Mouse (Mus musculus) common myeloid progenitor, adult 5-6 weeks (primary cell): ENCODE measurements around the gene Palld. TPM values are rescaled to one million over a fixed set of nuclear protein-coding genes. Genes with fewer than 3 reads are reported as not detected.

Source experiments
- ATAC-seq: replicated peaks from 2 replicates; pipeline ENCODE4 v1.8.0; 2016; ENCODE audit warnings: low read depth, mild to moderate bottlenecking, moderate TSS enrichment, inconsistent platforms; ENCODE audit not compliant: poor library complexity, severe bottlenecking
- total RNA-seq: library from RNA; stranded (forward); fragments of 200-1000, 187-1606 nt; gene quantifications from 2 replicates; pipeline ENCODE4 v1.2.3, GENCODE M21; 2017

Palld gene
- total RNA-seq, 1 experiment from 2014 or later: 0.46 TPM

- peak; percentile 58 for ATAC-seq
Measured at GRCm38 (mm10) chr8:61736117-61736516, 166.4 kb downstream of the Palld start.

GRCm38 (mm10) chr8:61734164-61734563 lies 168.3 kb downstream of the Palld start:
- no peak for ATAC-seq

DNA sequence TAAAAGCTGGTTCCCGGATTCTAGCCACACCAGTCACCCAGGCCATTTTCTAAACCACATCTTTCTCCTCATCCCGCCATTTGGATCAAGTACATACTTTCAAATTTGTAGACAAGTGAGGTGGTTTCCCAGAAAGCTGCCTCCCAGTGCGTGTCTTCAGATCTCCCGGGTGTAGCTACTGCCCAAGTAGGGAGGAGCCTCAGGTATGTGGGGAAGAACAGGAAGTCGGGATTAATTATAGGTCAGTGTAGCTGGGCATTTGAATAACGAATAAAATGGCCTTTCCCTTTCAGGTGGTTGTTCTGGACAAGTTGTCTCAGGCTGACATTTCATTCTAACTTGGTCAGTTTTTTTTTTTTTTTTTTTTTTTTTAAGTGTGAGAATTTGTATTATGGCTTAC lies 170.3 kb downstream of the Palld start:
- ATAC-seq: no peak

DNA sequence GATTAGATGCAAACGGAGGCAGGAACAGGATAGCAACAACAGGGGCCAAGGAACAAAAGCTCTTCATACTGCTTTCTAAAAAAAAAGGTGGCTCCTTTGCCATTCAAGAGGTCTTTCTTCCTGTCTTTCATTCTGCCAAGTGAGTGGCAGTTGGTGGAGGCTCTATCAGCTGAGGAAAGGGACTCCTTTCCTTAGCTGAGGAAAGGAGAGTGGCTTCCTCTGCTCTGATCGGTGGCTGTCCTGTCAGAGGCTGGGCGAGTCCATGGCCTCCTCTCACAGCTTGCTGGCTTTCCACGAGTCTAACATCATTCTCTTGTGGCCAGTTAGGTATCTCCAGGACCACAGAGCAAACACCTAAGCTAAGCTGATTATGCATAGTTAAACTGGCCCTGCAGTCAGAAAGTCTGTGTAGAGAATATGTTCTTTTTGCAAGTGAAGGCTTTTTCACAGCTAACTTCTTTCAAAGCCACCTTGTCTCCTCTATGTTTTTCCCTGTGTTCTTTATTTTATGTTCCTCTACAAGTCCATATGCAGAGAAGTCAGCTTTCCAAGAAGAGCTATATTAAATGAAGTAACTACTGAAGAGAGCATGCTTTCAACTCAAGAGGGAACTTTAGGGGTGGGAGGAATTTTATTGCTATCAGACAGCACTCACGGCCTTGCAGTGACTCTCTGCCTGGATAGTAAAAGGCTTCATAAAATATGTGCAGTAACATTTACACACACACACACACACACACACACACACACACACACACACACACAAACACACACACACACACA lies 171.0 kb downstream of the Palld start:
- peak; percentile 61; the same call in 1 of the 2 replicates for ATAC-seq

DNA sequence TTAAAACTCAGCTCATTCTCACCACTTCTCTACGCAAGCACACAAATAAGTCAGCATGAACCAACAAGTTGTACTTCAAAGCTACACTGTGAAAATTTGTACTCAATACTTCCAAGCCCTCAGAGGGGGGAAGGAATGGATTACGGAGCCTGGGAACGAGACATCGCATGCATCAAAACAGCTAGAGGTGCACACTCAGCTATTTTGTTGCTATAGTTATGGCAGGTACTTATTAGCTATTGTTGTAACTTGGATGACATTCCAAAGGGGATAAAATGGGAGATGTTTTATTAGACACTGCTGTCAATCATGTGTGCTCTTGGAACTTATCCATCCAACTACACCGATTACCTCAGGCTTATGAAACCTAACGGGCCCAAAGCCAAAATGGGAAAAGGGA lies 171.8 kb downstream of the Palld start:
- no peak for ATAC-seq

GRCm38 (mm10) chr8:61725306-61726017 lies 177.0 kb downstream of the Palld start:
- no peak for ATAC-seq

DNA sequence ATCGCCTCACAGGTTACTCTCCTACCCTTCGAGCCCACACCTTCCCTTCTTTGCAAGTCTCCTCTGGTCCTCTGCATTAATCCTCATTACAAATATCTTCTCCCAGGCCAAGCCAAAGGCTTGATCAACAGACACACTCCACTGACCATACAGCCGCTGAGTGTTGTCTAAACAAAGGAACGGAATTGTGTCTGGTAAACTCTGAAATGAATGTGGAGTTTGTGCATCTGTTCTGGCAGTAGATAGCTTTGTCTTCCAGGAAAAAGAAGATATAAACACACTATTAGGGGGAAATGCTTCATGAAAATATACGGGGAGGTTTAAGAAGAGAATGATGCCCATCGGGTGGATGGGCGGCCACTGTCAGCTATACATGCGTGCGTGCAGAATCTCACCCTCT lies 180.3 kb downstream of the Palld start:
- ATAC-seq: no peak

DNA sequence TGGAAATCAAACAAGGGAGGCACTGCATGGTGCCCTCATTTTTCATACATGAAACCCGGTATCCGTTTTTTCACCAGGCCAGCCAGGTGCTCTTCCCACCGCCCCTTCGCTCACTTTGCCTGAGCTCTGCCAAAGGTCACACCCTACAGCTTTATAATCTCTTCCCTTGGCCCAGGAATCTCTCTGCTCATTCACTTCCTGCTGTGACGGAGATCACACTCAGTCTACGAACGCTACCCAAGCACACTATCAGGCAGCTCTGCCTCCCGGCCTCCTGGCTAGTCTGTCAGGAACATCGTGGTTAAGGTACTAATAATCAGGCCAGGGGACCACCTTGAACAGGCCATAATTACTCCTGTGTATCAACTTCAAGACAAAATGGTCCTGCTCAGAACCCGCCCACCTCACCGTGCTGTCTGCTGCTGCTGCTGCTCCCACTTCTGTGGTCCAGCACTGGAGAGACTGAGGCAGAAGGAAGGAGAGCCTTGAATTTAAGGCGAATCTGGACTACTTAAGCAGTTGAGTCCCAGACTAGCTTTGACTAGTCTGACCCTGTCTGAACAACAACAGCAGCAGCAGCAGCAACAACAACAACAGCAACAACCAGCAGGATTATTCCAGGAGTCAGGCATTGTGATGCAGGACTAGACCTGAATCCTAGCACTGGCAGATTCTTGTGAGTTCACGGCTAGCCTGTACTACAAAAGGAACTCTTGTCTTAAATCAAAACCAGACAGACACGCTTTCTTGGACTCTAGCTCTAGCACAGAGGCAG lies 187.0 kb downstream of the Palld start:
- no peak for ATAC-seq

- ATAC-seq: no peak
Measured at GRCm38 (mm10) chr8:61714293-61714831, 188.1 kb downstream of the Palld start.

DNA sequence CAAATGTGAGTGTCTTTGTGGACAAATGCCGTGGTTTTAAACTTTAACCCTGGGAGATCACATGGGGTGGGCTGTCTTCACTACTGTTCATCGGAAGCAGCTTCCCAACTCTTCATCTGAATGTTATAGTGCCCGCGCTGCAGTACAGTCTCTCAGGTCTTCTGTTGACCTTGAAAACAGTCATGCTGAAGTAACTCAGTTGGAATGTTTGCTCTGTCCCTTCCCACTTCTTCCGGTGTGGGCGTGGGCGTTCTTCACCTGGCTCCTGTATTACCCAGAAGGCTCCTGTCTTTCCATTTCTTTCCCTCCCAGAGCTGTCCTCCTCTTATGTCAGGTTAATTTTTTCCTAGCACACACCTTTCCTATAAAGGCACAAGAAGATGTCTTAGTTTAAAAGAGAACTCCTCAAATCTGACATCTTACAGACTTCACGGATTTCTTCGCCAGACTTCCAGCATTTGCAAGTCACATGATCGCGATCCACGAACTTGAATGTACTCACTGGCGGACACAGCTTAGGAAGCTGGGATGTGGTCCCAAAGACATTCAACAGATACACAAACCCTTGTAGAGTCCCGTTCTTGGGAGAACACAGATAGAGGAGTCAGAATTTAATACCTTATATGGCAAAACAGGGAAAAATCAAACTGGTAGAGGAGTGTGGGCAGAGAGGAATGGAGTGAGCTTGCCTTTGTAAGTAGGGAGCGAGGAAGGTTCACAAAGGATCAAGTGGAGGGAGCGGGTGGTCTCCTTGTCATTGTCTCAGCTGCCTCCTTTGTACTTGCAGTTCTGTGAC lies 189.1 kb downstream of the Palld start:
- no peak for ATAC-seq

- ATAC-seq: no peak
Measured at GRCm38 (mm10) chr8:61712426-61712825, 190.1 kb downstream of the Palld start.

DNA sequence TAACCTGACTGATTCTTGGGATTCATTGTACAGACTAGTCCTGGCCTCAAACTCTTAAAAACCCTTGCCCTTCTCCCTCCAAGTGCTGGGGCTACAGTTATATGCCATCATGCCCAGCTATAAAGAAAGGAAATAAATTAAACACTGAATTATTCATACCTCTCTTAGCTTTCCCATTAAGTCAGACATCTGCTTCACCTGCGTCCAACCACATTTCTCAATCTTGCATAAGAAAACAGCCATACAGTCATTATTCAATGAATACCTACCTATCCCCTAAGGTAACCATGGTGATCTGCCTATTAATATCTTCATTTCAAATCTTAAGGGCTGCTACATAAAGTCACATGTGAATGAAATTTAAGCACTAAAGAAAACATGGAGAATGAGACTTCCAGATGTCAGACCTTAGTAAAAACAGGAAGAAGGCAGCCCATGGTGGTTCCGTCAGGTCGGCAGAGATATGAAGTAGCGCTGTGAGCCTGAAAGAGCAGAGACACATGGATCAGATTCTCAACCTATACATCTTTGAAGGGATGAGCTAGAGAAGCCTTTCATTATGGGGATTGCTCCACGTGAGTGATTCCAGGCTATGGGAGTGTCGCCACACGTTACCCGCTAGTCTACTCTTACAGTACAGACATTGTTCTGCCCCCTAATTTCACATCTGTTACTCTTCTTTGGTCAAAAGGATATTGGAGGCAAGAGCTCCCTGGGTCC lies 193.7 kb downstream of the Palld start:
- peak; percentile 63 for ATAC-seq

- no peak for ATAC-seq
Measured at GRCm38 (mm10) chr8:61705491-61705890, 197.0 kb downstream of the Palld start.

DNA sequence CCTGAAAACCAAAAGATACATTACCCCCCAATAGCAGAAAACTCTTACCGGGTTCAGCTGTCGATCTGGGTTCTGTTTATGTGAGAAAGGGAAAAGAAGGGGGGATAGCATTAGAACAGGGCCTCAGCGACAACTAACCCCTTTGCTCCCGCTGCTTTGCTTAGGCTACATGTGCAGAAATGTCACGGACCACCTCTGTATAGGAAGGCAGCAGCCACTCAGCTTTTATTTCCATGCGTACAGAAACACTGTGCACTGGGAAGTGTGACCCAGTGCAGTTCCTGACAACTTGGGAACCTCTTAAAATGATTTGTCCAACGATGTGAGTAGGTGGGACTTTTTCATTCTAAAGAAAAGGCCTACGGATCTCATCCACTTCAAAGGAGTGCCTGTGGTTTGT lies 200.4 kb downstream of the Palld start:
- no peak for ATAC-seq

DNA sequence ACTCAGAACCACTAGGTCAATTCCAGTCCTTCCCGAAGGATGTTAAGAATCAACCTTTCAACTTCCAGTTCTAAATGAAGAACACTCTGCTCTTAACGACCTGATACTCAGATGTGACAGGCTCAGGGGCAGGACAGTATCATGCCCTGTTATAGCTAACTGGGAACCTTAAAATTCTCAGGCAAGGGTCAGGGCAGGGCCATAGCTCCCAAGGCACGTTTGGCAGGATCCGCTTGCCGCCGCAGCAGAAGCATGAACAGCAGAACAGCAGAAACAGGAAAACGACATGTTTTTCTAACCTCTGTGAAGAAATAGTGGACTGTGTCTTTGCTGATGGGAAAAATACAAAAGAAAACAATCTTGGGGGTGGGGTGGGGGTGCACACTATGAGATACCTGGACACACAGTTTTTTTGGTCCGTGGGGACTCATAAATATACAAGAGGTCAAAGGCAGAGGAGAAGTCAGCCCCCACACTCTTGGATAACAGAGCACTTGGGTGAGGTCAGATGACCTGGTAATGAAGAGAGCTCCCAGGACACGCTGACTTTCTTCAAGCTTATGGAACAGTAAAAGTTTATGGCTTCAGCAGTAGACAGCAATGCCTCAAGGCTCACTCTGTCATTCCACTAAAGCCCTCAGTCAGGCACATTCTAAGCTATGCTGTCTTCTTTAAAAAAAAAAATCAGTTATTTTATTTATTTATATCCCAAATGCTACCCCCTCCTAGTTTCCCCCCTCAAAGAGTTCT lies 201.4 kb downstream of the Palld start:
- ATAC-seq: no peak

GRCm38 (mm10) chr8:61700298-61700697 lies 202.2 kb downstream of the Palld start:
- peak; percentile 80 for ATAC-seq

DNA sequence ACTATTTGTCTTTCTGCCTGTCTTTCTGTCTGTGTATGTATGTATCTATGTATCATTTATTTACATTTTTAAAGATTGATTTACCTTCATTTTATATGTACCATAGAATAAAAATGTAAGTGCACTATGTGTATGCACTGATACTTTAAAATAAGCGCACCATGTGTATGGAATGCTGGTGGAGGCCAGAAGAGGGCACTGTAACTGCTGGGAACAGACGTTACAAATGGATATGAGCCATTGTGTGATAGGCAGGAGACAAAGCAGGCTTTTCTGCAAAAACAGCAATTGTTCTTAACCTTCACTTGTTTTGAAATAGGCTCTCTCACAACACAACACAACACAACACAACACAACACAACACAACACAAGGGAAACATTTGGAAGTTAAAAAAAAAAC lies 203.5 kb downstream of the Palld start:
- no peak for ATAC-seq

GRCm38 (mm10) chr8:61697728-61698385 lies 204.6 kb downstream of the Palld start:
- no peak for ATAC-seq
